Mouse (Mus musculus) stomach, embryonic 15.5 days (tissue): Measurements from ENCODE around the gene Dpysl5. TPM values are rescaled to one million over a fixed set of nuclear protein-coding genes. Genes with fewer than 3 reads are reported as not detected.
A peak's percentile ranks its signal among the peaks of the same experiment; 100 is the strongest.

Source experiments
- ATAC-seq: fragments of 200-750 bp; cut with Nextera tagmentation; 2 replicates; pipeline ENCODE4 v1.8.0; 2017; ENCODE audit warnings: low read depth, moderate number of reproducible peaks, moderate TSS enrichment; ENCODE audit not compliant: insufficient read depth, low FRiP score
- H3K27ac ChIP-seq: fragments of 300-500 bp; sonication (generic); 2 replicates; pipeline ENCODE4 v1.5.1; 2015; ENCODE audit warnings: mild to moderate bottlenecking, inconsistent platforms
- H3K27me3 ChIP-seq: fragments of 300-500 bp; sonication (generic); replicated peaks from 2 replicates; pipeline ENCODE4 v1.6.1; 2015; ENCODE audit warnings: inconsistent platforms
- H3K36me3 ChIP-seq: fragments of 300-500 bp; sonication (generic); 2 replicates; pipeline ENCODE4 v1.6.1; 2015; ENCODE audit warnings: inconsistent platforms
- H3K4me1 ChIP-seq: fragments of 300-500 bp; sonication (generic); 2 replicates; pipeline ENCODE4 v1.6.1; 2015; ENCODE audit warnings: inconsistent platforms
- H3K4me2 ChIP-seq: fragments of 300-500 bp; sonication (generic); 2 replicates; pipeline ENCODE4 v1.6.1; 2015; ENCODE audit warnings: mild to moderate bottlenecking, inconsistent platforms
- H3K4me3 ChIP-seq: fragments of 300-500 bp; sonication (generic); replicated peaks from 2 replicates; pipeline ENCODE4 v1.5.1; 2015; ENCODE audit warnings: inconsistent platforms
- H3K9ac ChIP-seq: fragments of 300-500 bp; sonication (generic); 2 replicates; pipeline ENCODE4 v1.6.1; 2015; ENCODE audit warnings: inconsistent platforms
- H3K9me3 ChIP-seq: fragments of 300-500 bp; sonication (generic); 2 replicates; pipeline ENCODE4 v1.6.1; 2016; ENCODE audit warnings: inconsistent platforms
- WGBS: fragments of 180-500 bp; shearing (Covaris S2); methylation state at CpG from one replicate; pipeline ENCODE4 v1.1.7; 2015; 5-methylcytosine and 5-hydroxymethylcytosine counted together
- polyA plus RNA-seq: library from polyadenylated mRNA; unstranded; fragments of >200 nt; fragmentation: Nextera tagmentation; extraction: Ambion mirVana; gene quantifications from 2 replicates; pipeline ENCODE4 v1.2.1, GENCODE M21; 2015

Dpysl5 gene
- polyA plus RNA-seq, 1 experiment from 2014 or later, result 6.7 TPM

DNA sequence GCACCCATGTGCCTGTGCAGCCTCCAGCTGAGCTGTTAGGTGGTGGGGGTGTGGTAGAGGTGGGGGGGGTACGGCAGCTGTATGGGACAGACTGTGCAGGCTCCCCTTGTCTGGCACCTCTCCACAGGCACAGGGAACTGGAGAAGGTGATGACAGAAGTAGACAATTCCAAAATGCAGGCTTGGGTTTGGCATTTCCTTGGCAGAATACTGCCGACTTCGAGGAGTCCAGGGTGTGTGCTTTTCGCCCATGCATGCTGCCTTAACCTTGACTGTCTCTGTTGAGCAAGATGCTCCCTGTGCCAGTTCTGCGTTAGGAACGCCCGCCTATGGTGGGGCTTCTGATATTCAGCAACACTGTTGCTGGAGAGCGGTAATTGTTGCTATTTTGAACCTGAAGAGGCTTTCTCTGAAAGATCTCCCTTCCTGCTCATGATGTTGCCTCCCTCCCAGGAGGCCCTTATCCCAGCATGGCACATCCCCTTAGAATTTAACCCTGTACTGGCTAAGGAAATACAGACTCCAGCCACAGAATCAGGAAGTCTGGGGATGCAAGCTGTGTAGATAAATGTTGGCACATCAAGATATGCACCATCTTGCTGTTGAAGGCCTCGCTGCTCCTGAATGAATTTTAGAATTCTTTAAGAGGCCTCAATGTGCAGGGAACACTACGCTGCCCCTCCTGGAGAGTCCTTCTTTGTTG is 26.9 kb downstream of the Dpysl5 start:
- Histone ChIP-seq H3K27me3 (no peaks in the 10 kb centered on the region), H3K27ac (no peak overlapping the region), H3K4me1 (peaks cover 8% of the 10 kb centered on the region; the same call in 1 of the 2 replicates), H3K9ac (no peak overlapping the region), H3K4me3 (no peak overlapping the region), H3K9me3 (no peaks in the 10 kb centered on the region), H3K4me2 (no peak overlapping the region), H3K36me3 (no peaks in the 10 kb centered on the region)
- 38% methylated on average over 10 of the region's 10 CpGs for WGBS
- no peak for ATAC-seq

DNA sequence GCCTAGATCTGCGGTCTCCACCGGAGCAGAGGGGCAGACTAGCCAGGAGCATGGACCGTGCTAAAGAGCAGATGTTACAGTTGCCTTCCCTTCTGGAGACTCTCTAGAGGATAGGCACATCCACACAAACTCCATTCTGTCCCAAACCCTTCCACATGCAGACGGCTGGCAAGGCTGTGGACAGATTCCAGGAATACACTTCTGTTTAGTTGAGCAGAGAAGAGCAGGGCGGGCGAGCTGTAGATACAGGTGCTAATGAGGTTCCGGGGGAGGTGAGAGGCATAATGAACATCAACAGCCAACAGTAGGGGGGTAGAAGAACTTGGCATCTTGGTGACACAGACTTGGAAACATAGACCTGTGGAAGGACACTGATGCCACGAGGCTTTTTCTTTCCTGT is 28.2 kb downstream of the Dpysl5 start:
- no peak overlapping the region for H3K9ac ChIP-seq
- H3K4me3 ChIP-seq, result no peak overlapping the region
- H3K4me1 ChIP-seq, result peaks cover 8% of the 10 kb centered on the region; the same call in 1 of the 2 replicates
- H3K4me2 ChIP-seq, result no peak overlapping the region
- 70% methylated on average over 8 of the region's 8 CpGs for WGBS
- ATAC-seq, result no peak
- H3K27ac ChIP-seq, result no peak overlapping the region
- no peaks in the 10 kb centered on the region for H3K9me3 ChIP-seq
- H3K36me3 ChIP-seq, result no peaks in the 10 kb centered on the region
- no peaks in the 10 kb centered on the region for H3K27me3 ChIP-seq

DNA sequence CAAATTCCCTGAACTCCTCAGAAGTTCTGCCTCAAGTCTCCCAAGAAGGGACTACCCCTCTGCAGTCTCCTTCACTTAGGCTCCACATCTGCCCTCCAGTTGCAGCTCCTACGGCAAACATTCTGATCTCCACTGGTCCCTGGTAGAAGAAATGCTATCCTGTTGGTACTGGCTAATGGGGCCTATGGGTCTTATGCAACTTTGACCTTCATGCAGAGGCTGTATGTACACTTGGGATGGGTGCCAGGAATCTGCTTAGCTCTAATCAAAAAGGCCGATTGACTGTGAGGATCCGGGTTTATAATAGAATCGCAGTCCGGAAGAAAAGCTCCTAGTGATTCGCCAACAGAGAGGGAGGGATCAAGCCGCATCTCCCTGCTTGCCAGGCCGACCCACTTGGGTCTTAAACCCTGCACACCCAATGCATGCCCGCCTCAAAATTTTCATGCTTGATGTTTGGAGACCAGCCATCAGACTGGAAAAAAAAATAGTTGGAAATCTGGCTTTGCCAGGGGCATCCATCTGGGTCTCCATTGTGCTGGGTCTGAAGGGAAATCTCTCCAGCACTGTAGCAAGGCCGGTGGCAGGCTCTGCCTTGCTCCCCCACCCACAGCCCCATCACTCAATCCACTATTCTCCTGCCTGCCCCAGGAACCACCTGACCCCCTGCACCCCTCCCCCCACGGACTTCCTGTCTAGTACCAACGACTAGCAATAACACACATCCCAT is 38.4 kb downstream of the Dpysl5 start:
- no peaks in the 10 kb centered on the region for H3K9me3 ChIP-seq
- H3K9ac ChIP-seq, result no peak overlapping the region
- WGBS, result 69% methylated on average over 12 of the region's 12 CpGs
- H3K36me3 ChIP-seq, result no peaks in the 10 kb centered on the region
- H3K27me3 ChIP-seq, result no peaks in the 10 kb centered on the region
- H3K27ac ChIP-seq, result no peak overlapping the region
- H3K4me2 ChIP-seq, result no peak overlapping the region
- no peak overlapping the region for H3K4me3 ChIP-seq
- no peak; the same call in 1 of the 2 replicates for ATAC-seq
- no peaks in the 10 kb centered on the region for H3K4me1 ChIP-seq

DNA sequence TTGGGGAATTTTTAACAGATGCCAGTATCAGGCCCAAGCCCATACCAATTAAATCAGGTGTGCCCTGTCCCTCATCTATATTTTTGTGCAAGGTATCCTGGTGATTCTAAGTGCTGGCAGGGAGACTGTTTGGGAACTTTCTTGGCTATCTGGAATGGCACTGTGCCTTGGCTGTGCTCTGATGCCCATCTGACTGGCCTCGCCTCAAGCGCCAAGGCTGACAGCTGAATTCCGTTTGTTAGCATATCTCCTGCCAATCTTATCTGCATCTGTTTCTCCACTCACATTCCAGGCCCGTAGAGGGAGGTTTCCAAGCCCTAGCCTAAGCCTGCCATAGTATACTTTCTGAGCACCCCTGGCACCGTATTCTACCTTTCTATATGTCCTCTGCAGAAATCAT is 39.7 kb downstream of the Dpysl5 start:
- ATAC-seq, result no peak
- no peak overlapping the region for H3K27ac ChIP-seq

DNA sequence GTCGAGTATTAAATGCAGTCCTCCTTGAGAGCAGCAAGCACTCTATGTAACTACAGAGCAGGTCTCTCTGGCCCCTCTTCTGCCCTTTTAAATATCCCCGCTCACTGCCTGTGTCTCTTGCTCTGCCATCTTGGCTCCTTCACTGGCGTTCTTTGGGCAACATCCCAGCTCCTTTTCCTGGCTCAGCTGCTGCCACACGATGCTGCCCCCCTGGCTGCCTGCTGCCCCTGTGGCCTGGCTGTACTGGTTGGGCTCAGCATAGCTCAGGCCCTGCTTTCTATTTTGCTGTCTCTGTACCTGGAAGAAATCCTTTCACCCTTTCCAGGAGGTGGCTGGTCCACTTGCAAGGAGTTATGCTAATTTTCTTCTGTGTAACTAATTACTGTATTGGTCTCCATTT is 41.8 kb downstream of the Dpysl5 start:
- Histone ChIP-seq H3K4me3 (no peak overlapping the region), H3K4me2 (no peak overlapping the region), H3K9me3 (no peaks in the 10 kb centered on the region), H3K4me1 (no peaks in the 10 kb centered on the region), H3K9ac (no peak overlapping the region), H3K27ac (no peak overlapping the region), H3K36me3 (no peaks in the 10 kb centered on the region), H3K27me3 (no peaks in the 10 kb centered on the region)
- WGBS, result 77% methylated on average over 4 of the region's 4 CpGs
- no peak for ATAC-seq

More for the DNA sequence above, 39.7 kb downstream of the Dpysl5 start:
- Histone ChIP-seq H3K9ac (no peak overlapping the region), H3K4me3 (no peak overlapping the region), H3K27me3 (no peaks in the 10 kb centered on the region), H3K9me3 (no peaks in the 10 kb centered on the region), H3K36me3 (no peaks in the 10 kb centered on the region), H3K4me2 (no peak overlapping the region), H3K4me1 (no peaks in the 10 kb centered on the region)
- WGBS, result 57% methylated on average over 5 of the region's 5 CpGs

DNA sequence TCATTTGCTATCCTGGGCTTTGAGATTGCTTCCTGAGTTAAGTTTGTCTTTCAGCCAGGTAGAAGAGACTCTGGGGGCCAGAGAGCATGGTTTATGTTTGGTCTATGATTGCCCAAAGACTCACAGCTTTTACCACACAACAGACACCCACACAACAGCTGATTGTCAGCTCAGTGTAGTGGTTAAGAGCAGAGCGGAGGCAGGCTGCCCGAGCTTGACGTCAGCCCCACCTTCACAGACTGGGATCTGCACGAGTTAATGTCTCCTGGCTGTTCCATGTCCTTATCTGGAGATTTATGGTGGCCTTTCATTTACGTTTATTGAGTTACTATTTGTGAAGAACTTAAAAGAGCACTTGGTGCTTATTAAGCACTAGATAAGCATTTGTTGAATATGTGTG is 43.9 kb downstream of the Dpysl5 start:
- Histone ChIP-seq H3K9ac (no peak overlapping the region), H3K4me3 (no peak overlapping the region), H3K36me3 (no peaks in the 10 kb centered on the region), H3K27ac (no peak overlapping the region), H3K27me3 (no peaks in the 10 kb centered on the region), H3K4me2 (no peak overlapping the region), H3K4me1 (no peaks in the 10 kb centered on the region), H3K9me3 (no peaks in the 10 kb centered on the region)
- ATAC-seq, result no peak
- WGBS, result 42% methylated on average over 5 of the region's 5 CpGs

DNA sequence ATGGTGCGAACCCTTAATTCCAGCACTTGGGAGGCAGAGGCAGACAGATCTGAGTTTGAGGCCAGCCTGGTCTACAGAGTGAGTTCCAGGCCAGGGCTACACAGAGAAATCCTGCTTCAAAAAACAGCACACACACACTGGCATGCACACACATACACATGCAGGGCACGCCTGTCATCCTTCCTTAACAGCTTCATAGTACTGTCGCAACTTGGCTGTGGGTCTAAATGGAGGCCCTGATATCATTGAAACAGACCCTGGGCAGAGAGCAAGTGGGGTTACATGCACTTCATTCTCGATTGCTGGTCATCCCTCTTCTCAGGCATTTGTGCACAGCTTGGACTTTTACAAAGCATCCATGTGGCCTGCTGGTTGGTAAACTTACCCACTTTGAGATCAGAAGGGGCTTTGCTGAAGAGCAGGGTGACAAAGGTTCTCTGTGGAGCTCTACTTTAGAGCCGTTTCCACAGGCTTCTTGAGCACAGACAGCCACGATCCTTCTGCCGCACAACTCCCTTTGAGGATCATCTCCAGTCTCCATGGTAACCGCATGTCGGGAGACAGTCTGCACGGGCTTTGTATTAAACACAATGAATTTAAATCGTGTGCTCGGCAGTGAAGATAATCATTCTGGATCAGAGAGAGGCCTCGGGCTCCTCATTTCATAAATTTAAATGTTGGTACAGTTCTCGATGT is 51.6 kb downstream of the Dpysl5 start:
- Histone ChIP-seq H3K9ac (no peak overlapping the region), H3K4me2 (no peak overlapping the region), H3K36me3 (no peaks in the 10 kb centered on the region), H3K9me3 (no peaks in the 10 kb centered on the region), H3K4me1 (no peaks in the 10 kb centered on the region), H3K27me3 (no peaks in the 10 kb centered on the region), H3K27ac (no peak overlapping the region), H3K4me3 (no peak overlapping the region)
- WGBS, result 67% methylated on average over 14 of the region's 14 CpGs
- ATAC-seq, result no peak

DNA sequence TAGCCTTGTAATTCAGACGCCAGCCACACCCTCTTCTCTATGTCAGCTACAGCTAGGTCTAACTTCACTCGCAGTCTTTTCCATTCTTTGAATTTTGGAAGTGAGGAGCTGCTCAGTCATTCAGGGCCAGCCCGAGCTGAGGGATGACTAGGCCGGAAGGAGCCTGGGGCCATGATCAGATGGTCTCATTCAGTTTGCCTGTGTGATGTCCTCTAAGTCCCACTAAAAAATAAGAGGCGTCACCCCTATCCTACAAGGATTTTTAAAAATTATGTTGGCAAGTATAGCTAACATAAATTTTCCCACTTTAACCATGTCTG is 52.1 kb downstream of the Dpysl5 start:
- no peak overlapping the region for H3K4me2 ChIP-seq
- 82% methylated on average over 5 of the region's 5 CpGs for WGBS

DNA sequence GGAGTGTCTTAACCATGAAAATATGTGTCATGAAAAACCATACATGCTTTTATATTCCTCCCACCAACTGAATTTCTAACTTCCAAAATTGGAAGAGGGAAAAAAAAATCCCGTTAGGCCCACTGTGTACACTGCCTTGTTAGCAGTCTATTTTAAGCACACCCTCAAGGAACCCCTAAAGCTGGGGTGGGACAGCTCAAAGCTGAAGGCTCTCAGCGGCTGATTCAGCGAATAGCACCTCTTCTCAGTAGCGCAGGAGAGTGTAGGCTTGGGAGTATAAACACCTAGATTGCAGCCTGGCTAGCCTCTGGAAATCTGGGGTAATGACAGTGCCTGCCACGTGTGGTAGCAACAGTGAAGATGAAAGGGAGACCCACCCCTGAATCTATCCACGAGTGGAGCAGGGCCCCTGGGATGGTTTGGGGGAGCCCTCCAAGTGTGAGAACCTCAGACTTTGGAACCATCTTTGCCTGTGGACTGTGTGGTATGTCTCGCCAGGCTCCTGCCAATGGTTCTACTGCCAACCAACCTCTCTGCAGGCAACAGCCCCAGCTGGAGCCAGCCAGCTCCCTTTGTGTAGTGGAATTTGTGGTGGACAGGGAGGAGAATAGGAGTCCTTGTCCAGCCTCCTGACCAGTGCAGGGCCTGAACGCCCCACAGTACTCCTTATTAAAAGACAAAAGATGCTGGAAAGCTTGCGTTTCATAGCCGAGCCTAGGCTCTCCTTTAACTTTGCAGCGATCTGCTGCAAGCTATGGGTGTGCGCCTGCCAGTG is 54.4 kb downstream of the Dpysl5 start:
- 74% methylated on average over 12 of the region's 12 CpGs for WGBS
- H3K4me1 ChIP-seq, result peaks cover 12% of the 10 kb centered on the region
- no peak for ATAC-seq
- H3K4me2 ChIP-seq, result no peak overlapping the region
- H3K27me3 ChIP-seq, result no peaks in the 10 kb centered on the region
- no peak overlapping the region for H3K4me3 ChIP-seq
- H3K9me3 ChIP-seq, result no peaks in the 10 kb centered on the region
- H3K27ac ChIP-seq, result peak overlapping the region; percentile 3; the same call in 1 of the 2 replicates
- no peak overlapping the region for H3K9ac ChIP-seq
- no peaks in the 10 kb centered on the region for H3K36me3 ChIP-seq

More for the DNA sequence above, 52.1 kb downstream of the Dpysl5 start:
- no peak overlapping the region for H3K9ac ChIP-seq
- no peaks in the 10 kb centered on the region for H3K36me3 ChIP-seq
- ATAC-seq, result no peak
- no peak overlapping the region for H3K4me3 ChIP-seq
- H3K4me1 ChIP-seq, result peaks cover 4% of the 10 kb centered on the region; the same call in 1 of the 2 replicates
- no peaks in the 10 kb centered on the region for H3K27me3 ChIP-seq
- H3K9me3 ChIP-seq, result no peaks in the 10 kb centered on the region
- H3K27ac ChIP-seq, result no peak overlapping the region

DNA sequence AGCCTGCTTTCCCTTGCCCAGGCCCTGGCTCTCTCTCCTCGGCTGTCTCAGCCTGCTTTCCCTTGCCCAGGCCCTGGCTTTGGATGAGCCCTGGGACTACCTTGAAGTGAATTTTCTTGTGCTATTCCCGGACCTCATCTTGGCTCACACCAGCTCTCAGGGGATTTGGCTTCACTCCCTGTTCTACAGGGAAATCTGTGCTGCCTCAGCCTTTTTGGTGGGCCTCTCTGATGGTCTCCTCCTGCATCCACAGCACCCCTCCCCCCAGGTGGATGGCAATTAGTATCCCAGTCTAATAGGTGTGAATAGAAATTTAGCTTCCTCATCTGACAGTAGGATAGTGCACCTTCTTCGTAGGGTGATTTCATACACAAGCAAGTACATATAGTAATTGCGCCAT is 56.7 kb downstream of the Dpysl5 start:
- Histone ChIP-seq H3K4me1 (peaks cover 12% of the 10 kb centered on the region), H3K27ac (peak overlapping the region; percentile 45; the same call in 1 of the 2 replicates), H3K4me2 (no peak overlapping the region), H3K9me3 (no peaks in the 10 kb centered on the region), H3K9ac (no peak overlapping the region), H3K36me3 (no peaks in the 10 kb centered on the region), H3K27me3 (no peaks in the 10 kb centered on the region), H3K4me3 (no peak overlapping the region)
- WGBS, result 65% methylated on average over 4 of the region's 4 CpGs
- ATAC-seq, result peak; percentile 29; the same call in 1 of the 2 replicates

DNA sequence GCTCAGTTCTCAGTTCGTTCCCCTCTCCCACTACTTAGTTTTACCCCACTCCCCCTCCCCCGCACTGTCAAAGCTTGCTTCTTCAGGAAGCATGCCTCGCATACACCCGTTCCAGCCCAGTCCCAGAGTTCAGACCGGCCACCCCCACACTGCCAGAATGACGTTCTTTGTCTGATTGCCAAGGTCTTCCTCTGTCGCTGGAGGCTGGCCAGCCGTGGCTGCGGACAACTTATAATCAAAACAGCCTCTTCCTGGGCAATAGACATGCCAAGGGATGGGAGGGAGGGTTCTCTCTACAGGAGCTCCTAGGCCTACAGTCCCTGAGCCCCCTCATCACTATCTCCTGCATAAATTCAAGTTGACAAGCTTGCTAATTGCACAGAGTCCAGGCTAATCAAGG is 57.2 kb downstream of the Dpysl5 start:
- 0 out of 2 replicates have a peak overlapping the region, but pooled peaks have one; percentile 8 for H3K4me2 ChIP-seq
- no peaks in the 10 kb centered on the region for H3K27me3 ChIP-seq
- no peak overlapping the region for H3K9ac ChIP-seq
- H3K9me3 ChIP-seq, result no peaks in the 10 kb centered on the region
- H3K27ac ChIP-seq, result no peak overlapping the region
- WGBS, result 17% methylated on average over 9 of the region's 9 CpGs
- no peaks in the 10 kb centered on the region for H3K36me3 ChIP-seq
- peak; percentile 78 for ATAC-seq
- no peak overlapping the region for H3K4me3 ChIP-seq
- peaks cover 12% of the 10 kb centered on the region for H3K4me1 ChIP-seq
